In genomic region chr7:126248088-126248487, GRCm38 (mm10) we compare ENCODE assay signal across 9 mouse cellular contexts. TPM values are rescaled to one million over a fixed set of nuclear protein-coding genes. Genes with fewer than 3 reads are reported as not detected.
DNase-seq lines count a peak whose midpoint lies in the region; ATAC-seq and TF ChIP-seq lines count a peak whose summit lies in the region.
"Had no signal": no experiment of that assay in that cellular context is flagged by ENCODE, and none has a peak within 500 bp of the region (broad histone marks: within the 10 kb centered on the region; RNA-seq: fewer than 3 reads in every experiment).

No protein-coding gene starts in this region.

- no peak for DNase-seq in midbrain, embryonic 11.5 days (ENCODE audit: low spot score, missing footprints)
- no peak for DNase-seq in midbrain, embryonic 10.5 days (ENCODE audit: low spot score)
- peak; percentile 13 for DNase-seq in forebrain, postnatal 0 days
- DNase-seq in adrenal gland, adult (ENCODE audit: inconsistent age in 2 of 2, low spot score in 1 of 2), result no peak
- DNase-seq in adrenal gland, postnatal 25 days, result no peak

- no peak for TF ChIP-seq CTCF in forebrain, postnatal 0 days (IDR thresholded peaks at IDR 0.05; ENCODE audit: low read depth)

- H3K27ac ChIP-seq in midbrain, embryonic 11.5 days (ENCODE audit: low read depth, low read length), result no peak overlapping the region
- H3K27ac ChIP-seq in midbrain, embryonic 10.5 days (replicated peaks), result no peak overlapping the region
- no peak overlapping the region for H3K27ac ChIP-seq in forebrain, postnatal 0 days (ENCODE audit: low read depth, low read length)
- H3K27ac ChIP-seq in hindbrain, embryonic 16.5 days (ENCODE audit: low read depth, low read length), result no peak overlapping the region
- H3K27ac ChIP-seq in stomach, embryonic 15.5 days, result no peak overlapping the region
- H3K27ac ChIP-seq in liver, embryonic 12.5 days, result no peak overlapping the region
- H3K27ac ChIP-seq: liver, embryonic 15.5 days had no signal

- 0 out of 2 replicates have a peak, but pooled peaks have one; percentile 27 for ATAC-seq in midbrain, embryonic 11.5 days (ENCODE audit: low FRiP score)
- peak; percentile 34; the same call in 1 of the 2 replicates for ATAC-seq in forebrain, postnatal 0 days
- ATAC-seq in hindbrain, embryonic 16.5 days, result no peak; the same call in 1 of the 2 replicates
- peak; percentile 40; the same call in 1 of the 2 replicates for ATAC-seq in stomach, embryonic 15.5 days (ENCODE audit: insufficient read depth, low FRiP score, low read depth)
- no peak for ATAC-seq in liver, embryonic 12.5 days

- H3K4me3 ChIP-seq in midbrain, embryonic 11.5 days (ENCODE audit: low read depth, low read length), result no peak overlapping the region
- no peak overlapping the region for H3K4me3 ChIP-seq in midbrain, embryonic 10.5 days
- H3K4me3 ChIP-seq in forebrain, postnatal 0 days (ENCODE audit: low read depth, low read length), result peak overlapping the region; percentile 16
- peak overlapping the region; percentile 9; the same call in 1 of the 2 replicates for H3K4me3 ChIP-seq in hindbrain, embryonic 16.5 days (ENCODE audit: low read length)
- no peak overlapping the region for H3K4me3 ChIP-seq in stomach, embryonic 15.5 days (replicated peaks)
- no peak overlapping the region for H3K4me3 ChIP-seq in liver, embryonic 12.5 days
- H3K4me3 ChIP-seq: liver, embryonic 15.5 days had no signal

- peaks cover 5% of the 10 kb centered on the region; the same call in 1 of the 2 replicates for H3K4me1 ChIP-seq in midbrain, embryonic 11.5 days (ENCODE audit: control insufficient read depth, insufficient read depth, low read length)
- H3K4me1 ChIP-seq in midbrain, embryonic 10.5 days, result peaks cover 17% of the 10 kb centered on the region
- H3K4me1 ChIP-seq in forebrain, postnatal 0 days (ENCODE audit: insufficient read depth), result no peaks in the 10 kb centered on the region
- H3K4me1 ChIP-seq in hindbrain, embryonic 16.5 days (ENCODE audit: control insufficient read depth, insufficient read depth, low read depth, low read length), result peaks cover 6% of the 10 kb centered on the region
- 0 out of 2 replicates have a peak, but pooled peaks cover 7% of the 10 kb centered on the region for H3K4me1 ChIP-seq in stomach, embryonic 15.5 days
- 0 out of 2 replicates have a peak, but pooled peaks cover 5% of the 10 kb centered on the region for H3K4me1 ChIP-seq in liver, embryonic 12.5 days
- H3K4me1 ChIP-seq: liver, embryonic 15.5 days had no signal

- no peaks in the 10 kb centered on the region for H3K27me3 ChIP-seq in midbrain, embryonic 11.5 days (ENCODE audit: control insufficient read depth, insufficient read depth, low read length)
- H3K27me3 ChIP-seq in midbrain, embryonic 10.5 days (ENCODE audit: low read depth, poor library complexity, severe bottlenecking), result peaks cover 18% of the 10 kb centered on the region
- no peaks in the 10 kb centered on the region for H3K27me3 ChIP-seq in forebrain, postnatal 0 days (ENCODE audit: insufficient read depth, low read length)
- no peaks in the 10 kb centered on the region for H3K27me3 ChIP-seq in hindbrain, embryonic 16.5 days (replicated peaks; ENCODE audit: control insufficient read depth, insufficient read depth, low read length)
- no peaks in the 10 kb centered on the region for H3K27me3 ChIP-seq in stomach, embryonic 15.5 days (replicated peaks)
- H3K27me3 ChIP-seq in liver, embryonic 12.5 days (replicated peaks), result peaks cover 43% of the 10 kb centered on the region

- no peak overlapping the region for H3K9ac ChIP-seq in midbrain, embryonic 11.5 days (ENCODE audit: low read length)
- H3K9ac ChIP-seq in forebrain, postnatal 0 days, result no peak overlapping the region
- no peak overlapping the region for H3K9ac ChIP-seq in hindbrain, embryonic 16.5 days (ENCODE audit: low read depth, low read length)
- H3K9ac ChIP-seq in stomach, embryonic 15.5 days, result no peak overlapping the region
- H3K9ac ChIP-seq in liver, embryonic 12.5 days, result no peak overlapping the region
- H3K9ac ChIP-seq: liver, embryonic 15.5 days had no signal

- no peaks in the 10 kb centered on the region for H3K9me3 ChIP-seq in midbrain, embryonic 11.5 days (ENCODE audit: control insufficient read depth, low read length)
- H3K9me3 ChIP-seq in midbrain, embryonic 10.5 days (replicated peaks), result no peaks in the 10 kb centered on the region
- H3K9me3 ChIP-seq in forebrain, postnatal 0 days (ENCODE audit: low read length), result no peaks in the 10 kb centered on the region
- H3K9me3 ChIP-seq in hindbrain, embryonic 16.5 days (ENCODE audit: control insufficient read depth, low read length), result no peaks in the 10 kb centered on the region
- no peaks in the 10 kb centered on the region for H3K9me3 ChIP-seq in stomach, embryonic 15.5 days
- no peaks in the 10 kb centered on the region for H3K9me3 ChIP-seq in liver, embryonic 12.5 days (replicated peaks)
- H3K9me3 ChIP-seq: liver, embryonic 15.5 days had no signal

- no peaks in the 10 kb centered on the region for H3K36me3 ChIP-seq in midbrain, embryonic 11.5 days (ENCODE audit: control insufficient read depth, insufficient read depth, low read length)
- H3K36me3 ChIP-seq in midbrain, embryonic 10.5 days, result no peaks in the 10 kb centered on the region
- no peaks in the 10 kb centered on the region for H3K36me3 ChIP-seq in forebrain, postnatal 0 days (ENCODE audit: insufficient read depth)
- H3K36me3 ChIP-seq in hindbrain, embryonic 16.5 days (ENCODE audit: control insufficient read depth, insufficient read depth, low read length), result no peaks in the 10 kb centered on the region
- no peaks in the 10 kb centered on the region for H3K36me3 ChIP-seq in stomach, embryonic 15.5 days
- H3K36me3 ChIP-seq in liver, embryonic 12.5 days, result no peaks in the 10 kb centered on the region
- H3K36me3 ChIP-seq: liver, embryonic 15.5 days had no signal

- 8% methylated on average over 6 of the region's 6 CpGs for WGBS in midbrain, embryonic 11.5 days
- WGBS in midbrain, embryonic 10.5 days, result 6% methylated on average over 6 of the region's 6 CpGs
- WGBS in forebrain, postnatal 0 days, result 5% methylated on average over 6 of the region's 6 CpGs
- 6% methylated on average over 6 of the region's 6 CpGs for WGBS in hindbrain, embryonic 16.5 days
- WGBS in stomach, embryonic 15.5 days, result 6% methylated on average over 6 of the region's 6 CpGs
- 12% methylated on average over 6 of the region's 6 CpGs for WGBS in liver, embryonic 12.5 days (ENCODE audit: insufficient replicate concordance)

- H3K4me2 ChIP-seq in midbrain, embryonic 11.5 days, result no peak overlapping the region
- H3K4me2 ChIP-seq in forebrain, postnatal 0 days (ENCODE audit: low read depth), result peak overlapping the region; percentile 36
- peak overlapping the region; percentile 35 for H3K4me2 ChIP-seq in hindbrain, embryonic 16.5 days (ENCODE audit: low read length)
- H3K4me2 ChIP-seq in stomach, embryonic 15.5 days, result peak overlapping the region; percentile 38
- no peak overlapping the region for H3K4me2 ChIP-seq in liver, embryonic 12.5 days
- H3K4me2 ChIP-seq: liver, embryonic 15.5 days had no signal

RNA-seq across cellular contexts. Expression of gene Sbk1, which starts 24.3 kb away (rescaled TPM):
- 133 and 162 TPM in 2 replicates for polyA plus RNA-seq in midbrain, embryonic 11.5 days (2014; fragmentation: Nextera tagmentation; extraction: Ambion mirVana)
- polyA plus RNA-seq in midbrain, embryonic 10.5 days (2016; fragmentation: Nextera tagmentation; extraction: Ambion mirVana), result 91.5 and 129 TPM in 2 replicates
- 445 and 497 TPM in 2 replicates for total RNA-seq in forebrain, postnatal 0 days (2014; rRNA removed)
- 204 and 224 TPM in 2 replicates for polyA plus RNA-seq in forebrain, postnatal 0 days (2015; fragmentation: Nextera tagmentation; extraction: Ambion mirVana)
- polyA plus RNA-seq in hindbrain, embryonic 16.5 days (2015; fragmentation: Nextera tagmentation; extraction: Ambion mirVana), result 159 and 208 TPM in 2 replicates
- polyA plus RNA-seq in stomach, embryonic 15.5 days (2015; fragmentation: Nextera tagmentation; extraction: Ambion mirVana), result 19.1 and 21.5 TPM in 2 replicates
- polyA plus RNA-seq in liver, embryonic 12.5 days (2016; fragmentation: Nextera tagmentation; extraction: Ambion mirVana), result 4.2 and 5.0 TPM in 2 replicates
- 72.1 and 102 TPM in 2 replicates for total RNA-seq in adrenal gland, postnatal 25 days (2021)

RNA-seq across cellular contexts. Expression of gene Xpo6, which starts 47.8 kb away (rescaled TPM):
- polyA plus RNA-seq in midbrain, embryonic 11.5 days (2014; fragmentation: Nextera tagmentation; extraction: Ambion mirVana), result 56.2 TPM in 2 replicates
- polyA plus RNA-seq in midbrain, embryonic 10.5 days (2016; fragmentation: Nextera tagmentation; extraction: Ambion mirVana), result 61.3 and 65.7 TPM in 2 replicates
- 70.6 and 81.4 TPM in 2 replicates for total RNA-seq in forebrain, postnatal 0 days (2014; rRNA removed)
- 29.8 and 42.8 TPM in 2 replicates for polyA plus RNA-seq in forebrain, postnatal 0 days (2015; fragmentation: Nextera tagmentation; extraction: Ambion mirVana)
- 44.4 and 54.4 TPM in 2 replicates for polyA plus RNA-seq in hindbrain, embryonic 16.5 days (2015; fragmentation: Nextera tagmentation; extraction: Ambion mirVana)
- 35.1 and 35.6 TPM in 2 replicates for polyA plus RNA-seq in stomach, embryonic 15.5 days (2015; fragmentation: Nextera tagmentation; extraction: Ambion mirVana)
- polyA plus RNA-seq in liver, embryonic 12.5 days (2016; fragmentation: Nextera tagmentation; extraction: Ambion mirVana), result 38.0 and 39.8 TPM in 2 replicates
- total RNA-seq in adrenal gland, postnatal 25 days (2021), result 102 and 119 TPM in 2 replicates

Comparison
In these comparisons a context has a peak if more than half of its experiments do, and no peak if none do; other contexts are left out.
1. ATAC-seq: peak in midbrain, embryonic 11.5 days (single experiment), forebrain, postnatal 0 days (single experiment) and stomach, embryonic 15.5 days (single experiment); none in hindbrain, embryonic 16.5 days (single experiment) and liver, embryonic 12.5 days (single experiment).
2. H3K4me2 ChIP-seq: peak in forebrain, postnatal 0 days (single experiment), hindbrain, embryonic 16.5 days (single experiment) and stomach, embryonic 15.5 days (single experiment); none in midbrain, embryonic 11.5 days (single experiment) and liver, embryonic 12.5 days (single experiment).
3. H3K4me3 ChIP-seq: peak in forebrain, postnatal 0 days (single experiment) and hindbrain, embryonic 16.5 days (single experiment); none in midbrain, embryonic 11.5 days (single experiment), midbrain, embryonic 10.5 days (single experiment), stomach, embryonic 15.5 days (single experiment) and liver, embryonic 12.5 days (single experiment).